Comparison of ENCODE assay signal across 7 mouse cellular contexts in genomic region chr17:47199206-47199605, GRCm38 (mm10).
A peak's percentile ranks its signal among the peaks of the same experiment; 100 is the strongest.
DNase-seq lines count a peak whose midpoint lies in the region.

No protein-coding gene starts in this region.

- peak; percentile 84 for DNase-seq in right cerebral cortex, adult 18-20 months
- DNase-seq in right cerebral cortex, postnatal 4 days = no peak
- peak; percentile 45 to 81 for DNase-seq in frontal cortex, adult 2 months (ENCODE audit: extremely low spot score in 1 of 2, low spot score in 1 of 2)
- DNase-seq in left cerebral cortex, adult 9 months (ENCODE audit: low spot score in 2 of 2) = peak; percentile 52 to 73
- peak; percentile 72 for DNase-seq in right cerebral cortex, postnatal 25 days
- DNase-seq in adrenal gland, postnatal 4 days (ENCODE audit: low spot score in 2 of 2) = no peak
- DNase-seq in embryo, embryonic 11 days = no peak

Comparison
In these comparisons a context has a peak if more than half of its experiments do, and no peak if none do; other contexts are left out.
1. DNase-seq: peak in right cerebral cortex, adult 18-20 months (single experiment), frontal cortex, adult 2 months (2 of 2), left cerebral cortex, adult 9 months (2 of 2) and right cerebral cortex, postnatal 25 days (single experiment); none in right cerebral cortex, postnatal 4 days (single experiment), adrenal gland, postnatal 4 days (0 of 2) and embryo, embryonic 11 days (single experiment).